Mouse (Mus musculus) liver, embryonic 15.5 days (tissue): ENCODE measurements around the gene Ptprg. TPM values are rescaled to one million over a fixed set of nuclear protein-coding genes. Genes with fewer than 3 reads are reported as not detected.
"Not testable (repeated sequence)": the region's sequence is repeated elsewhere in the genome, so short reads cannot be mapped to it uniquely, and the experiment has no call there.

Experiments used
- ATAC-seq: fragments of 200-750 bp; cut with Nextera tagmentation; 2 replicates; pipeline ENCODE4 v1.8.0; 2017; ENCODE audit warnings: moderate number of reproducible peaks, mild to moderate bottlenecking, moderate library complexity; ENCODE audit not compliant: insufficient read depth
- H3K27ac ChIP-seq: fragments of 300-500 bp; sonication (generic); replicated peaks from 2 replicates; pipeline ENCODE4 v1.5.1; 2015; ENCODE audit warnings: mild to moderate bottlenecking, inconsistent platforms
- H3K27me3 ChIP-seq: fragments of 300-500 bp; sonication (generic); 2 replicates; pipeline ENCODE4 v1.6.1; 2015; ENCODE audit warnings: mild to moderate bottlenecking, inconsistent platforms
- H3K36me3 ChIP-seq: fragments of 300-500 bp; sonication (generic); replicated peaks from 2 replicates; pipeline ENCODE4 v1.6.1; 2015; ENCODE audit warnings: moderate library complexity, mild to moderate bottlenecking, inconsistent platforms
- H3K4me1 ChIP-seq: fragments of 300-500 bp; sonication (generic); replicated peaks from 2 replicates; pipeline ENCODE4 v1.6.1; 2015; ENCODE audit warnings: inconsistent platforms
- H3K4me2 ChIP-seq: fragments of 300-500 bp; sonication (generic); 2 replicates; pipeline ENCODE4 v1.6.1; 2015; ENCODE audit warnings: moderate library complexity, mild to moderate bottlenecking, inconsistent platforms
- H3K4me3 ChIP-seq: fragments of 300-500 bp; sonication (generic); replicated peaks from 2 replicates; pipeline ENCODE4 v1.5.1; 2015; ENCODE audit warnings: mild to moderate bottlenecking, inconsistent platforms
- H3K9ac ChIP-seq: fragments of 300-500 bp; sonication (generic); 2 replicates; pipeline ENCODE4 v1.6.1; 2015; ENCODE audit warnings: moderate library complexity, mild to moderate bottlenecking, inconsistent platforms
- H3K9me3 ChIP-seq: fragments of 300-500 bp; sonication (generic); replicated peaks from 2 replicates; pipeline ENCODE4 v1.6.1; 2016; ENCODE audit warnings: inconsistent platforms
- WGBS: fragments of 180-500 bp; shearing (Covaris S2); methylation state at CpG from one replicate; pipeline ENCODE4 v1.1.7; 2015; ENCODE audit warnings: mixed read lengths; ENCODE audit not compliant: insufficient replicate concordance; 5-methylcytosine and 5-hydroxymethylcytosine counted together
- polyA plus RNA-seq: library from polyadenylated mRNA; unstranded; fragments of >200 nt; fragmentation: Nextera tagmentation; extraction: Ambion mirVana; gene quantifications from 2 replicates; pipeline ENCODE4 v1.2.1, GENCODE M21; 2015

Gene Ptprg
- polyA plus RNA-seq, 1 experiment from 2014 or later, result 1.3 TPM

DNA sequence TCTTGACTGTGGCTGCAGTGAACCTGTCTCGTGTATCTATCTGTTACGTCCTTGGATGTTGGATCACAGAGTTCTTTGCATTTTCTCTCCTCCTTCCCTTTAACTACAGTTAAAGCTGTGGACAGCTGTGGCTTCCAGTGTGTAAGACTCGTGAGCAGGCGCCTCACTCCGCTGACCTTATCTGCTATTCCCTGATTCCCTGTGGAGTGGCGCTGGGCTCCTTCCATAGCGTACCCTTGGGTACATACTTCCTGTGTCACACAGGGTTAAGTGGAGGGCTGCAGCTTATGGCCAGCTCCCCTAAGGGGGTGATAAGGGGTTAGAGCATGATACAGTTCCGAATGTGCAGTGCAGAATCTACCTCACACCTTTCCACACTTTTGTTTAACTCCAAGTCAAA lies 473.9 kb downstream of the Ptprg start:
- Histone ChIP-seq H3K4me3 (no peak overlapping the region), H3K9ac (no peak overlapping the region), H3K27ac (no peak overlapping the region), H3K36me3 (no peaks in the 10 kb centered on the region), H3K27me3 (no peaks in the 10 kb centered on the region), H3K9me3 (no peaks in the 10 kb centered on the region), H3K4me2 (no peak overlapping the region), H3K4me1 (no peaks in the 10 kb centered on the region)
- no peak for ATAC-seq
- 58% methylated on average over 8 of the region's 8 CpGs for WGBS

DNA sequence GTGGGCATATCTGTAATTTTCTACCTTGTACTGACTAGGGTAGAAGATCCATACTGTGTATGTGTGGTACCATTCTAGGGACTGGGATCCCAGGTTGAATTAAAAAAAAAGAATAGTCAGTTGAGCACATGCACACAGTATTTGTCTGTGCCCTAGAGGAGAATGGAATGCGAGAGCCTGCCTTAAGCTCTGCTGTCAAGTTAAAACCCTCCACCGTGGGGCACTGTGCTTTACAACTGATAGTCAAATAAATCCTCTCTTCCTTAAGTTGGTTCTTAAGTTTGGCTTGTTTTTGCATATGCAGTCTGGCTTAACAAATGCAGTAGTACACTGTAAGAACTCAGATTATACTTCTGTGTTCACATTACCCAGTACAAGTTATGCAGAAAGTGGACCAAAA lies 476.6 kb downstream of the Ptprg start:
- Histone ChIP-seq H3K4me2 (no peak overlapping the region), H3K27ac (no peak overlapping the region), H3K9me3 (no peaks in the 10 kb centered on the region), H3K4me3 (no peak overlapping the region), H3K9ac (no peak overlapping the region), H3K27me3 (no peaks in the 10 kb centered on the region), H3K36me3 (no peaks in the 10 kb centered on the region), H3K4me1 (no peaks in the 10 kb centered on the region)
- 40% methylated on average over 2 of the region's 2 CpGs for WGBS
- no peak for ATAC-seq

DNA sequence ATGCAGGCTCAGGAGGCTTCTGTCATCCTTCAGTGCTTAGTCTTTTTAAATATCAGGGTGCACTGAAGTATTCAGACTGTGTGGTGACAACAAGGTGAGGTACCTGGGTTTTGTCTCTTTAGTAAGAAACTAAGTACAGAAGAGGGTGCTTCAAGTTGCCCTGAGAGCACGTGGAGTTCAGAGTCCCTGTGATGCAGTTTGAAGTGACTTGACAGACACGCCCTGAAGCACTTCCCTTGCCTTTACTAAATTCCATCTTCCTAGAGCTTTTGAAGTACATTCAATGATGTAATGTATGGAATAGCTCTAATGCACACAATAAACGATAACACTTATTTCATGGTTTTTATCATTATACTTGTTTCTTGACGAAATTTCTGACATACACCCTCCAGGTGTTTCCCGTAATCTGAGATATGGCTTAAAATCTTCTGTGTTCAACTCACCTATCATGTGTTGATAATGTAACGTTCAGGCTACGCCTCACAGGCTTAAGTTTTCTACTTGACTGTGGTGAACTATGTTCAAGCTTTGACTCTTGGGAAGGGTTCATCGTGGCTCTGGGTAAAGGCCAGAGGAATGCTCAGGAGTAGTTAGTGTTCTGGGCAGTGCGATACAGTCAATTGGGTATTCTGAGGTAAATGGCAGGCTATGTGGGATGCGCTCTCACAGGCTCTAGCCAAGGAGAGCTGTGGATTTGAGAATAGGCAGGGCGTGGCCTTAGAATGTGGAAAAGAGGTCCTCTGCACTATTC lies 483.4 kb downstream of the Ptprg start:
- H3K9ac ChIP-seq, result no peak overlapping the region
- no peak overlapping the region for H3K27ac ChIP-seq
- ATAC-seq, result no peak
- WGBS, result 68% methylated on average over 11 of the region's 11 CpGs
- no peaks in the 10 kb centered on the region for H3K27me3 ChIP-seq
- no peaks in the 10 kb centered on the region for H3K9me3 ChIP-seq
- no peaks in the 10 kb centered on the region for H3K36me3 ChIP-seq
- H3K4me3 ChIP-seq, result no peak overlapping the region
- no peak overlapping the region for H3K4me2 ChIP-seq
- no peaks in the 10 kb centered on the region for H3K4me1 ChIP-seq

GRCm38 (mm10) chr14:12039743-12040142 lies 486.4 kb downstream of the Ptprg start:
- Histone ChIP-seq H3K4me2 (no peak overlapping the region), H3K4me3 (no peak overlapping the region), H3K9me3 (no peaks in the 10 kb centered on the region), H3K36me3 (no peaks in the 10 kb centered on the region), H3K9ac (no peak overlapping the region), H3K4me1 (no peaks in the 10 kb centered on the region), H3K27me3 (no peaks in the 10 kb centered on the region), H3K27ac (no peak overlapping the region)
- no peak for ATAC-seq
- WGBS, result 56% methylated on average over 3 of the region's 3 CpGs

GRCm38 (mm10) chr14:12041566-12041965 lies 488.2 kb downstream of the Ptprg start:
- H3K4me2 ChIP-seq, result no peak overlapping the region
- H3K4me3 ChIP-seq, result no peak overlapping the region
- H3K27ac ChIP-seq, result no peak overlapping the region
- WGBS, result 70% methylated on average over 6 of the region's 6 CpGs
- H3K4me1 ChIP-seq, result no peaks in the 10 kb centered on the region
- no peaks in the 10 kb centered on the region for H3K36me3 ChIP-seq
- H3K9me3 ChIP-seq, result no peaks in the 10 kb centered on the region
- no peak for ATAC-seq
- no peaks in the 10 kb centered on the region for H3K27me3 ChIP-seq
- H3K9ac ChIP-seq, result no peak overlapping the region

GRCm38 (mm10) chr14:12046226-12046882 lies 493.0 kb downstream of the Ptprg start:
- Histone ChIP-seq H3K4me1 (no peaks in the 10 kb centered on the region), H3K27ac (no peak overlapping the region), H3K27me3 (no peaks in the 10 kb centered on the region), H3K4me3 (no peak overlapping the region), H3K9ac (no peak overlapping the region), H3K36me3 (no peaks in the 10 kb centered on the region), H3K9me3 (no peaks in the 10 kb centered on the region), H3K4me2 (no peak overlapping the region)
- WGBS, result 66% methylated on average over 3 of the region's 3 CpGs
- ATAC-seq, result no peak

- H3K4me2 ChIP-seq, result no peak overlapping the region
- no peaks in the 10 kb centered on the region for H3K9me3 ChIP-seq
- H3K4me1 ChIP-seq, result no peaks in the 10 kb centered on the region
- no peaks in the 10 kb centered on the region for H3K27me3 ChIP-seq
- no peak overlapping the region for H3K27ac ChIP-seq
- no peaks in the 10 kb centered on the region for H3K36me3 ChIP-seq
- ATAC-seq, result no peak
- H3K9ac ChIP-seq, result no peak overlapping the region
- no peak overlapping the region for H3K4me3 ChIP-seq
- WGBS, result 80% methylated on average over 4 of the region's 4 CpGs
Measured at GRCm38 (mm10) chr14:12047637-12048036, 494.3 kb downstream of the Ptprg start.

- no peaks in the 10 kb centered on the region for H3K9me3 ChIP-seq
- no peak overlapping the region for H3K4me2 ChIP-seq
- ATAC-seq, result no peak
- H3K4me3 ChIP-seq, result no peak overlapping the region
- H3K36me3 ChIP-seq, result no peaks in the 10 kb centered on the region
- no peak overlapping the region for H3K9ac ChIP-seq
- 47% methylated on average over 5 of the region's 5 CpGs for WGBS
- no peaks in the 10 kb centered on the region for H3K4me1 ChIP-seq
- H3K27me3 ChIP-seq, result no peaks in the 10 kb centered on the region
- H3K27ac ChIP-seq, result no peak overlapping the region
Measured at GRCm38 (mm10) chr14:12056912-12057524, 503.7 kb downstream of the Ptprg start.

DNA sequence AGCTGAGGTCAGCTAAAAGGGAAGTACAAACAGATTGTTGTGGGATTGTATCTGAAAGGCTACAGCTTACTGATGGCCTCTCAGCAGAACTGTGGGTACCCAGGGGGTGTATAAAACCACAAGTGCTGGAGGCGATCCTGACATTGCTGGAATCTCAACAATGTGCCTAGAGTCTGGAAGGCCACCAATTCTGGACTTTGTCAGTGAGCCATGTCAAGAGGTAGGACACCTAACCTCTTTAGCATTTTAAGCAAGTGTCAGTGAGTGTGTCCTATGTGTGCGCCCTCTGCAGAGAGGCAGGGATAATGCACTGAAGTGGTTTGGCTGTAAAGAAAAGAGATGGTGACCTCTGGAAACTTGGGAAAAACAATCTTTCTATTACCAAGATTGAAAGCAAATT lies 504.5 kb downstream of the Ptprg start:
- Histone ChIP-seq H3K9me3 (no peaks in the 10 kb centered on the region), H3K36me3 (no peaks in the 10 kb centered on the region), H3K27me3 (no peaks in the 10 kb centered on the region), H3K4me1 (no peaks in the 10 kb centered on the region), H3K27ac (no peak overlapping the region), H3K4me2 (no peak overlapping the region), H3K9ac (no peak overlapping the region), H3K4me3 (no peak overlapping the region)
- ATAC-seq, result no peak
- 57% methylated on average over 2 of the region's 2 CpGs for WGBS

GRCm38 (mm10) chr14:12059149-12059548 lies 505.8 kb downstream of the Ptprg start:
- ATAC-seq, result no peak
- H3K4me2 ChIP-seq, result no peak overlapping the region
- H3K9me3 ChIP-seq, result no peaks in the 10 kb centered on the region
- 73% methylated on average over 7 of the region's 7 CpGs for WGBS
- no peaks in the 10 kb centered on the region for H3K27me3 ChIP-seq
- no peak overlapping the region for H3K9ac ChIP-seq
- no peak overlapping the region for H3K4me3 ChIP-seq
- H3K27ac ChIP-seq, result no peak overlapping the region
- no peaks in the 10 kb centered on the region for H3K36me3 ChIP-seq
- H3K4me1 ChIP-seq, result no peaks in the 10 kb centered on the region

DNA sequence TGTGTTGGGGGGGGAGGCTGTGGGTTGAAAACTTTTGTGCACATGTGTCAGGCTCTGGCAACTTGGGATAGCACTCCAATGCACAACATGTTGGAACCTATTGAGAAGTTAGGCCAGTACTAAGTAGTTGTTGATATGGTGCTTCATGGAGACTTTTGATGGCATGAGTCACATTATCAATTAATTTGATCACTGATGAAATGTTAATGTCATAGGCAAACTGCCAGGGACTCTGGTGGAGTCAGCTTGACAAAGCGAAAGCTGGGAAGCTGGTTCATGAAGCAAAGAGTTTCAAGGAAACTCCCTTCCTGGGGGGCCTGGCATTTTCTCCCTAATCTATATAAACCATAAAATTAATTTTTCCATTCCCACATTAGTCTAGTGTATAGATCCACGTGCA lies 508.0 kb downstream of the Ptprg start:
- H3K4me3 ChIP-seq, H3K36me3 ChIP-seq, ATAC-seq, H3K27ac ChIP-seq, H3K27me3 ChIP-seq, H3K9me3 ChIP-seq, H3K4me1 ChIP-seq, H3K9ac ChIP-seq, H3K4me2 ChIP-seq: not testable (repeated sequence)
- 44% methylated on average over 2 of the region's 2 CpGs for WGBS
